Mouse (Mus musculus) myocyte (in vitro differentiated cells): Measurements from ENCODE around the gene Setd7. TPM values are rescaled to one million over a fixed set of nuclear protein-coding genes. Genes with fewer than 3 reads are reported as not detected.

Experiments used
- H3K27me3 ChIP-seq: one replicate; pipeline ENCODE4 v1.6.1; 2011; ENCODE audit not compliant: control insufficient read depth, insufficient read depth, insufficient read length
- H3K36me3 ChIP-seq: one replicate; pipeline ENCODE4 v1.6.1; 2011; ENCODE audit not compliant: control insufficient read depth, insufficient read depth
- H3K4me2 ChIP-seq: one replicate; pipeline ENCODE4 v1.6.1; 2011; ENCODE audit warnings: low read depth, control low read depth
- H3K4me3 ChIP-seq: one replicate; pipeline ENCODE4 v1.5.1; 2011; ENCODE audit warnings: mild to moderate bottlenecking, control low read depth, moderate library complexity
- H3K79me2 ChIP-seq: one replicate; pipeline ENCODE4 v1.6.1; 2011; ENCODE audit not compliant: control insufficient read depth, insufficient read depth
- H3ac ChIP-seq: one replicate; pipeline ENCODE4 v1.6.1; 2011; ENCODE audit not compliant: control insufficient read depth, insufficient read length
- CEBPB ChIP-seq: IDR thresholded peaks from 2 replicates; pipeline ENCODE4 v1.6.1; 2011; ENCODE audit warnings: mild to moderate bottlenecking, moderate library complexity; ENCODE audit not compliant: poor library complexity, insufficient read depth, severe bottlenecking
- E2F4 ChIP-seq: IDR thresholded peaks from one replicate; pipeline ENCODE4 v1.6.1; 2011; ENCODE audit warnings: mild to moderate bottlenecking, control low read depth, moderate library complexity; ENCODE audit not compliant: insufficient read depth
- MAX ChIP-seq: IDR thresholded peaks from one replicate; pipeline ENCODE4 v1.6.1; 2011; ENCODE audit warnings: low read depth, mild to moderate bottlenecking, control low read depth
- MYOD1 ChIP-seq, 3 experiments: IDR thresholded peaks; one replicate each; pipeline ENCODE4 v1.6.1; 2011; ENCODE audit warnings: control low read depth in 2 of 3, low read depth in 2 of 3, mild to moderate bottlenecking in 2 of 3, moderate library complexity in 1 of 3; ENCODE audit not compliant: insufficient read length in 2 of 3, control insufficient read depth in 1 of 3
- MYOG ChIP-seq, 3 experiments: IDR thresholded peaks; one replicate each; pipeline ENCODE4 v1.6.1; 2011; ENCODE audit warnings: control low read depth in 2 of 3, low read depth in 2 of 3, mild to moderate bottlenecking in 2 of 3; ENCODE audit not compliant: insufficient read length in 2 of 3, control insufficient read depth in 1 of 3, insufficient read depth in 1 of 3
- POLR2A ChIP-seq: IDR thresholded peaks from one replicate; pipeline ENCODE4 v1.6.1; 2011; ENCODE audit warnings: low read depth, mild to moderate bottlenecking, control low read depth, moderate library complexity; ENCODE audit not compliant: insufficient read length
- POLR2AphosphoS2 ChIP-seq: IDR thresholded peaks from one replicate; pipeline ENCODE4 v1.6.1; 2011; ENCODE audit warnings: low read depth, control low read depth; ENCODE audit not compliant: insufficient read length
- REST ChIP-seq: IDR thresholded peaks from one replicate; pipeline ENCODE4 v1.6.1; 2011; ENCODE audit warnings: mild to moderate bottlenecking, control low read depth, moderate library complexity; ENCODE audit not compliant: insufficient read depth, insufficient read length
- SRF ChIP-seq: IDR thresholded peaks from one replicate; pipeline ENCODE4 v1.6.1; 2011; ENCODE audit warnings: low read depth; ENCODE audit not compliant: control insufficient read depth, insufficient read length
- TCF12 ChIP-seq: IDR thresholded peaks from one replicate; pipeline ENCODE4 v1.6.1; 2011; ENCODE audit warnings: mild to moderate bottlenecking, control low read depth; ENCODE audit not compliant: poor library complexity, insufficient read depth, severe bottlenecking
- TCF3 ChIP-seq: IDR thresholded peaks from one replicate; pipeline ENCODE4 v1.6.1; 2011; ENCODE audit warnings: low read depth, control low read depth; ENCODE audit not compliant: insufficient read length
- USF1 ChIP-seq: IDR thresholded peaks from one replicate; pipeline ENCODE4 v1.6.1; 2011; ENCODE audit warnings: low read depth, mild to moderate bottlenecking, control low read depth, moderate library complexity
- polyA plus RNA-seq: library from polyadenylated mRNA; unstranded; fragments of >200 nt; fragmentation: generic; extraction: Trizol; gene quantifications from one replicate; pipeline ENCODE4 v1.2.1, GENCODE M21; 2012; ENCODE audit warnings: missing spikeins

The Setd7 gene
- polyA plus RNA-seq, 1 experiment, result 11.8 TPM

DNA sequence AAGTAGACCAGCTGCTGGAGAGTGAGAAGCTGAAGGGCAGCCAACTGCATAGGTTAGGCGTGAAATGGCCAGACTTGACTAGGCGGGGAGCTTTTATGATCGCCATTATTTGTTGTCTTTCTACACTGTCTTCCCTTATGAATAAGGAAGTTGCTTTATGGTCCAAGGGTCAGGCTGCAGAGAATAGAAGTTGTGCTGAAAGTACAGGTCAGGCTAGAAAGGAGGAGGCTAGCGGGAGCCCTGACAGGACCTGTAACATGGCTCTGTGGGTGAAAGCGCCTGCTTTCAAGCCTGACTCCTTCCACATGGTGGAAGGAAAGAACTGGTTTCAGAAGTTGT, 28.4 kb downstream of the Setd7 start:
- TF ChIP-seq CEBPB (no peak), USF1 (no peak), REST (no peak), SRF (no peak), E2F4 (no peak)
- Histone ChIP-seq H3K4me2 (no peak overlapping the region), H3K4me3 (no peak overlapping the region), H3K27me3 (no peaks in the 10 kb centered on the region), H3ac (no peak overlapping the region), H3K36me3 (peaks cover 22% of the 10 kb centered on the region), H3K79me2 (no peaks in the 10 kb centered on the region)

DNA sequence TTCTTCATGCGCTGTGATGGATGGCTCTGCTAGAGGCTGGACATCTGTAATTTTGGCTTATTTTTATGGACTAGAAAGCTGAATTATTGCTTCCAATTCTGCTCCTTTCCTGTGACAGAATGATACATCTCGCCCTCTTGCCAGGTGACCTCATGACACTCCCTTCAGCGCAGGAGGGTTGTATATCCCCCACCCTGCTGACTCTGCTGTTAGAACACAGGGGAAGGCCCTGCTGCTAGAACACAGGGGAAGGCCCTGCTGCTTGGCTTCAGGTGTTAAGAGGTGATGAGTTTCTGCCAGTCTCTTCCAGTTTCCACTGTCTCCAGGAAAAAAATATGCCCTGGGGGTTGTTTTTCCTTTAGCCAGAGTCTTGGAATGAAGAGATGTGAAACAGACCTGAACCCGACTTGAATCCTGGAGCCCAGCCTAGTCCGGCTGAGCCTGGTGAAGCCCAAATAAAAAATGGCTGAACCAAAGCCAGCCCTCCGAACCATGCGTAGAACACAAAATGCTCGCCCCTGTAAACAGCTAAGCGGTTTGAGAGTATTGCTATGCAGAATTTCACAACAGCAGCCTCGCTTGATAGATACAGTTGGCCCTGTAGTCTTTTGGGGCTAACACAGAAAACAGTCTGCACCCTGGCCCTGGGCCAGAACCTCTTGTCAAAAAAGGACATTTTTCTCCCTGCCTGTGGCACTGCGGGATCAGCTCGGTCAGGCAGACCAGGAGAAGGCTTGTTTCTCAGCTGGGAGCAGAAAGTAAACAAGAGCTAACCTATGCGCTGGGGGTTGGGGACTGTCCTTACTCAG, 29.0 kb downstream of the Setd7 start:
- no peaks in the 10 kb centered on the region for H3K79me2 ChIP-seq
- no peaks in the 10 kb centered on the region for H3K27me3 ChIP-seq
- H3K36me3 ChIP-seq, result peaks cover 22% of the 10 kb centered on the region
- TF ChIP-seq TCF12 (no peak), MYOG (IDR thresholded peaks at IDR 0.05; ENCODE audit: control insufficient read depth in 1 of 3, insufficient read depth in 1 of 3, insufficient read length in 2 of 3, low read depth in 2 of 3) (no peak), POLR2AphosphoS2 (no peak), REST (no peak), POLR2A (no peak), SRF (no peak), MYOD1 (IDR thresholded peaks at IDR 0.05; ENCODE audit: control insufficient read depth in 1 of 3, insufficient read length in 2 of 3, low read depth in 2 of 3) (no peak), USF1 (no peak), MAX (no peak), TCF3 (no peak), CEBPB (no peak)
- no peak overlapping the region for H3ac ChIP-seq
- H3K4me3 ChIP-seq, result no peak overlapping the region
- H3K4me2 ChIP-seq, result no peak overlapping the region

DNA sequence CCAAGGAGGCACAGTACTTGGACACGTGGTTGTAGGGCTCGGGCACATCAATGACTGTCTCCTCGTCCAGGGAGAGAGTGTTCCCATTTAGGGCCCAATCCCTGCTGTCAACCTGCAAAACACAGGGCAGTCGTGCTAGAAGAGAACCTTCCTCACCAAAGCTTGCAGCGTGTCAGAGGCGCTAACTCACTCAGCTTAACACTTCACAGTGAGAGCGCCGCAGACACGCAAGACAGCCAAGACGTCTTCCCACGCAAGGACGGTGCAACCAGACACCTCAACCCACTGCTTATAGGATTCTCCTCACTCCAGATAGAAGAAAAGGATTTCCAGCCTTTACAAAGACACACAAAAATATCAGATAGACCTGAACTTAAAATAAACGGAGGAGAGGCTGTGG, 33.8 kb downstream of the Setd7 start:
- TF ChIP-seq POLR2AphosphoS2 (no peak), CEBPB (no peak), MAX (no peak), TCF3 (no peak), TCF12 (no peak), POLR2A (no peak), MYOD1 (IDR thresholded peaks at IDR 0.05; ENCODE audit: control insufficient read depth in 1 of 3, insufficient read length in 2 of 3, low read depth in 2 of 3) (no peak), E2F4 (no peak), SRF (no peak), REST (no peak), USF1 (no peak), MYOG (IDR thresholded peaks at IDR 0.05; ENCODE audit: control insufficient read depth in 1 of 3, insufficient read depth in 1 of 3, insufficient read length in 2 of 3, low read depth in 2 of 3) (no peak)
- Histone ChIP-seq H3K79me2 (no peaks in the 10 kb centered on the region), H3ac (no peak overlapping the region), H3K4me2 (no peak overlapping the region), H3K36me3 (peaks cover 14% of the 10 kb centered on the region), H3K4me3 (no peak overlapping the region), H3K27me3 (no peaks in the 10 kb centered on the region)

DNA sequence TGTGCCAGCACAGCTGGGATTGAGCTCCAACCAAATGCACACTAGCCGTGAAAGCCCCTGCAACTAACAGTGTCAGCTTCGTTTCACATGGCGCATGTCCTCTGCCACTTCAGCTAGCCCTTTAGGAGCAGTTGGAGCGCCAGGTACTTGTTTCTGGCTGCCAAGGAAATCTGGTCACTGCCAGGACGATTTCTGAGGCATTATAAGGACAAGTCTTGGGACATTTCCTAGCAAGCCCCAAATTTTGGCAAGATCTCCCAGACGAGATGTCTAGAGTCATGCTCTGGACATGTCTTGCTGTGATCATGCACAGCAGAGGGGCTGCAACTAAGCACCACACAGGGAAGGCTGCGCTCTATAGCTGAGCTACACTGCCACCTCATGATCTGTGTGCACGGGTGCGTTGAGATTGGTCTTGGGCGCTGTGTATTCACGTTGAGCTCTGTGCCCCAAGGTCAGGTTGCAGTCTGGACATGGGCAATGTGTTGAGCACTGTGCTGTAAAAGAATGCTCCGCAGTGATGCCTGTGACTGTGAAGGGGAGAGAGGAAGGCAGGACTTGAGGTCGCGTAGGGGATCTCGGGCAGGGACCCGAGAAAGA, 35.4 kb downstream of the Setd7 start:
- H3ac ChIP-seq, result no peak overlapping the region
- H3K4me3 ChIP-seq, result no peak overlapping the region
- TF ChIP-seq E2F4, result no peak
- no peak for TF ChIP-seq POLR2A
- TF ChIP-seq SRF, result no peak
- TF ChIP-seq TCF12, result no peak
- peaks cover 18% of the 10 kb centered on the region for H3K36me3 ChIP-seq
- no peaks in the 10 kb centered on the region for H3K79me2 ChIP-seq
- H3K4me2 ChIP-seq, result no peak overlapping the region
- H3K27me3 ChIP-seq, result no peaks in the 10 kb centered on the region

DNA sequence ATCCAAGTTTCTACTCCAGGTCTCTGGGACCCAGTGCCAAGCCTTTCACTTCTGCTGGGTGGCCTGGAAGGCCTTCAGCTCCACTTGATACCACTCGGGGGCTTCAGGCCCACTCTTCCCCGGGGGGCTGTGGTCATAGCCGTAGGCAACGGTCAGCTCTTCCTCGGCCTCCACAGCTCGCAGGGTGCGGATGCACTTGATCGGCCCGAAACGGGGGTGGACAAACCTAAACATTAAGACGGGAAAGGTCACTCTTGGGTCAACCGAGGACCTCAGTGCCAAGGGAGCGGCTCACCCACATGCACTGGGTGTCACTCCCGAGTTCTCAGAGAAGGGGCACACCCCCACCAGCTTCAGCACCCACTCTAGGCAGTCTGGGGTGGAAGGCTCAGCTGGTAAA, 39.4 kb downstream of the Setd7 start:
- Histone ChIP-seq H3K79me2 (no peaks in the 10 kb centered on the region), H3K4me2 (no peak overlapping the region), H3K4me3 (no peak overlapping the region), H3ac (no peak overlapping the region), H3K36me3 (peaks cover 20% of the 10 kb centered on the region), H3K27me3 (no peaks in the 10 kb centered on the region)
- TF ChIP-seq POLR2AphosphoS2, result no peak

DNA sequence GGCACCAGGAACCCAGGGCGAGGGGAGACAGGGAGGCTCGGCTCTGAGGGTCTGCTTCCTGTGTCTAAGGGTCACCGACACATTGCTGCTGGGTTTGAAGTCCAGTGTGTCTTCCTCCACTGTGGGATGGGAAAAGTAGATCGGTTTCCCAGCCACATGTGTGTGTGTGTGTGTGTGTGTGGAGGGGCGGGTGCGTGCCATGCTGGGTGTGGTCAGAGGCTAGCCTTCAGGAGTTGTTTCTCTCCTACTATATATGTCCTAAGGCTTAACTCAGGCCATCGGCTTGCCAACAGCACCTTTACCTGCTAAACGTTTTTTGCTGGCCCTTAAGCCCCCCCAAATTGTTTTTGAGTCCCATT, 41.9 kb downstream of the Setd7 start:
- Histone ChIP-seq H3ac (no peak overlapping the region), H3K4me2 (no peak overlapping the region), H3K27me3 (no peaks in the 10 kb centered on the region), H3K36me3 (peaks cover 7% of the 10 kb centered on the region), H3K79me2 (no peaks in the 10 kb centered on the region), H3K4me3 (no peak overlapping the region)
- TF ChIP-seq TCF12, result no peak
- TF ChIP-seq TCF3, result no peak
- no peak for TF ChIP-seq USF1
- TF ChIP-seq POLR2A, result no peak
- no peak for TF ChIP-seq MYOD1 (IDR thresholded peaks at IDR 0.05; ENCODE audit: control insufficient read depth in 1 of 3, insufficient read length in 2 of 3, low read depth in 2 of 3)
- no peak for TF ChIP-seq E2F4
